Mouse (Mus musculus) G1E (cell line): Measurements from ENCODE around the gene Bcdin3d.

Source experiments
- CTCF ChIP-seq: IDR thresholded peaks from 2 replicates; pipeline ENCODE4 v1.5.1; 2012; ENCODE audit warnings: low read depth, low read length, inconsistent platforms, mixed read lengths
- POLR2AphosphoS5 ChIP-seq: IDR thresholded peaks from 2 replicates; pipeline ENCODE4 v1.6.1; 2012; ENCODE audit warnings: low read depth, low read length, inconsistent platforms; ENCODE audit not compliant: insufficient replicate concordance
- TAL1 ChIP-seq: conservative IDR thresholded peaks from 2 replicates; pipeline ENCODE4 v1.6.1; 2012; ENCODE audit warnings: low read depth, low read length, inconsistent platforms, mixed read lengths

GRCm38 (mm10) chr15:99438966-99439698 is 35.4 kb downstream of the Bcdin3d start:
- TF ChIP-seq CTCF (no peak), POLR2AphosphoS5 (no peak), TAL1 (no peak)
